Mouse (Mus musculus): ENCODE measurements around the gene Cabp4.

GRCm38 (mm10) chr19:4190831-4191334, 47.0 kb upstream of the Cabp4 start, which contains the start of gene Tbc1d10c:
- TF ChIP-seq GATA1 (IDR thresholded peaks at IDR 0.05; ENCODE audit: low read length) (no peak), TAL1 (IDR thresholded peaks at IDR 0.05; ENCODE audit: low read length) (no peak)
